Mouse (Mus musculus) left cerebral cortex, adult 2 months (tissue): ENCODE data around the gene Itpr3. TPM values are rescaled to one million over a fixed set of nuclear protein-coding genes. Genes with fewer than 3 reads are reported as not detected.

Source experiments
- DNase-seq, 2 experiments: peaks; one replicate each; pipeline ENCODE4 v3.0.0; 2021 to 2022; ENCODE audit warnings: low spot score in 2 of 2, mixed read lengths in 1 of 2; ENCODE audit errors: extremely low spot score in 1 of 2
- H3K27ac ChIP-seq: fragments of 200-600 bp; 2 replicates; pipeline ENCODE4 v1.8.1; 2022
- H3K4me3 ChIP-seq: fragments of 200-600 bp; 2 replicates; pipeline ENCODE4 v1.8.1; 2022
- CTCF ChIP-seq: fragments of 200-600 bp; IDR thresholded peaks from 2 replicates; pipeline ENCODE4 v1.8.1; 2022; ENCODE audit warnings: antibody characterized with exemption, mild to moderate bottlenecking, moderate library complexity
- intact Hi-C: fragments of 180-260 bp; cut with DNase I; formaldehyde crosslinking; loops from one replicate; pipeline ENCODE4 v1.15.1; 2025
- total RNA-seq, 2 experiments: library from RNA; stranded (reverse); gene quantifications; 2 replicates each; pipeline ENCODE4 v1.2.3; 2021

The Itpr3 gene
- total RNA-seq, 2 experiments from 2014 or later: 2.2 to 3.3 TPM

DNA sequence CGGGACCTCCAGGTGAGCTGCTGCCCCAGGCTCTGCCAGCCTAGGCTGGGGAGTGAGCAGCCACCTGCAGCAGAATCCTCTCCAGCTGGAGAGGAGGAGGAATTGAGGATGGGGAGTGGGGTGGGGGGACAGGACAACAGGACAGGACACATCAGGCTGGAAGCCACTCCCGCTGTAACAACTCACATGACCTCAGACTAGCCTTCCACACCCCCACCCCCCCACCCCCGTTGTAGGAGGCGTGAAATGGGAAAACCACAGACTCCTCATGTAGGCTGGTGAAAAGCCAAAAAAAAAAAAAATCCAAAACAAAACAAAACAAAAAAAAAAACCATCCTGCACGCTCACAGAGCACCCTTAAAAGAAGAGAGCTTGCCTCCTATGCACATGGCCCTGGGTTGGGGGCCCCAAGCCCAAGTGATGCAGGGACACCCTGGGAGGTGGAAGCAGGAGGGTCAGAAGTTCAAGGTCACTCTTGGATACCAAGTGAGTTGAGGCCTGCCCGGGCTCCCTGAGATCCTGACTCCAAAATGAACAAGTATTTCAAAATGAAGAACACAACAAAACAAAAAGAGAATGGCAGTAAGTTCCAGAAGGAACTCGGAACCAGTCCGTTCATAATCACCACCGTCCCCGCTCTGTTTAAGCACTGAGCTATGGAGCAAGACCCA, 17.5 kb upstream of the Itpr3 start:
- no peak for DNase-seq
- no peak overlapping the region for H3K27ac ChIP-seq
- TF ChIP-seq CTCF: no peak
- no peak overlapping the region for H3K4me3 ChIP-seq
- intact Hi-C loops: no loop called here

DNA sequence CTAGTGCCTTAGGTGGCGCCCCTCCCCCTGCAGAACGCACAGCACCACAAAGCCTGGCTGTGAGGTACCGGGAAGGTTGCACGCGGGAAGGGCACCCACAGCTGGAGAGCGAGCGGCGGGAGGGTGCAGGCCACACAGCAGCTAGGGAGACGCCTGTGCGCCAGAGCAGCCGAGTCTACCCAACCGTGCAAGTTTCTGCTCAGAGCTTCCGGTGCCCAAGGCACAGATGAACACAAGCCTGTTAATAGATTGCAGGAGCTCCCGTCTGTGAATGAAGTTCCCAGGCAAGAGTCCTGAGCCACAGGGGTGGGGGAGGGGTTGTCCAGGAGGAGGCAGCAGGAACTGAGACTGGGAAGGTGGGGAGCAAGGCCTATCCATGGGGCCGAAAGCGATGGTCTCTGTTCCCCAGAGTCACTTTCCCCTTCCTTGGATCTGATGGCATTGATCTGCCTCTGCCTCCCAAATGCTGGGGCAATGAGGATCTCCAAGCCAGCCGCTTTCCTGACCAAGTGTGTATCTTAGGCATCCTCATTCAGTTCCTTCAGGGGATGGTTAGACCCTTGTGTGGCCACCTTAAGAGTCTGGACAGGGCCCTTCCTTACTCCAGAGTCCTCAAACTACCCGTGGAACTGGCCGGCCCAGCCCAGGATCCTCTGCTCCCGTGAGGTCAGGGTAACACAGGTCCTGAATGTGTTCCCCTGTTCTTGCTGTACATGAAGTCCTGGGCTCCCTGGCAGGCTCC, 16.6 kb upstream of the Itpr3 start:
- intact Hi-C loops: no loop called here
- H3K4me3 ChIP-seq: no peak overlapping the region
- no peak for DNase-seq
- no peak overlapping the region for H3K27ac ChIP-seq
- no peak for TF ChIP-seq CTCF

DNA sequence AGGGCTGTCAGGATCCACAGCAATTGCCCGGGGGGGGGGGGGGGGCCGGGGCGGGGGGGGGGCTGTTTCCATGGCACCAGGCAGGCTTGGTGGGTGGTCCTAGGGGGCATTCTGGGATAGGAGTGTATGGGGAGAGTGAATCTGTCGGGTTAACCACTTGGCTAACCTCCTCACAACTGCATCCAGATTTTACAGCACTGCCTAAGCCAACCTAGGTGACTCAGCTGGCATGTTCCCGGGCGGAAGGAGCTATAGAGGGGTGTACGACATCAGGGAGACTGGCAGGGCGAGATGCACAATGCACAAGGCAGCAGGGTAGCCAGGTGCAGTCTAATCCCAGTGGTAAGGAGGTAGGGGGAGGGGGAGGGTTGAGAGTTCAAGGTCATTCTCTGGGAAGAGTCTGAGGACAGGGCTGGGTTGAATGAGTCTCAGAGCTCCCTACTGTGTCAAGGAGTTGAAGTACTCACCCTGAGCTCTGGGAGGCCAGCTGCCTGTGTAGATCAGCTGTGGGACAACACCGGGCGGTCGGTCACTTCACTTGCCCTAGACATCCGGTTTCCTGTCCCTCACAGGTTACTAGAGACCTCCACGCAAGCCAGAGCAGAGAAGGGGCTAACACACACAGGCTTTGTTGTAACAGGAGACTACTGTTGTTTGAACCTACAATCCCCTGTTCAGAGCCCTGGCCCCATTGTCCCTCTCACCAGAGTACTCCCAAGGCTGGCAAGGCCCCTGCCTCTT, 15.9 kb upstream of the Itpr3 start:
- Histone ChIP-seq H3K4me3 (no peak overlapping the region), H3K27ac (no peak overlapping the region)
- intact Hi-C loops: no loop called here
- no peak for TF ChIP-seq CTCF
- DNase-seq: no peak

DNA sequence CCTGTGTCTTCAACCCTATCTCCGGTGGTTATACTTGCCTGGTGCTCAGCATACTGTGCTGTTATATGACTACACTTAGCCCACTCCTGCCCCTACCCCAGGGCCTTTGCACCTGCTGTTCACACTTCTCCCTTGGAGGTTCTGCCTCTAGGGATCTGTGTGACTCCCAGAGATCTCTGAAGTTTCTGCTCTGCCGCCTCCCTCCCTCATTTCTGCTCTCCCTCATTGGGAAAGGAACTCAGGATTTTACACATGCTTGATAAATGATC, 15.4 kb upstream of the Itpr3 start:
- no peak for DNase-seq
- TF ChIP-seq CTCF: no peak
- intact Hi-C loops: no loop called here
- no peak overlapping the region for H3K4me3 ChIP-seq
- H3K27ac ChIP-seq: no peak overlapping the region

DNA sequence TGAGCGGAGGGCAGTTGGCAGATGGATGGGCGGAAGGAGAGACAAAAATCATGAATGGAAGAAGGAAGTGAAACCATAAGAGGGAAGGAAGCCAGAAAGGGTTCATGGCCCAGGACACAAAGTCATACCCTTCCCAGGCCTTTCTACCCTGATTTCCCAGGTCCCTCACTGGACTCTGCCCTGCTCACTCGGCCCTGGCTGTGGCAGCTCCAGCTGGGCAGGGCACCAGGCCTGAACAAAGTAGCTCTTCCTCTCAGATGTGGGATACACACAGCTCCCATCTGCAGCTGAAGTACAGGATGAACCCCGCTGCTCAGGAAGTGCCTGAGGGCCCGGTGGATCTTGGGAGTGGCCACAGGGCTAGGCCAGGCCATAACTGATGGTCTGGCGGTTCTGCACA, 14.3 kb upstream of the Itpr3 start:
- no peak for DNase-seq
- Histone ChIP-seq H3K27ac (no peak overlapping the region; the same call in 1 of the 2 replicates), H3K4me3 (no peak overlapping the region)
- intact Hi-C loops: no loop called here
- no peak for TF ChIP-seq CTCF

DNA sequence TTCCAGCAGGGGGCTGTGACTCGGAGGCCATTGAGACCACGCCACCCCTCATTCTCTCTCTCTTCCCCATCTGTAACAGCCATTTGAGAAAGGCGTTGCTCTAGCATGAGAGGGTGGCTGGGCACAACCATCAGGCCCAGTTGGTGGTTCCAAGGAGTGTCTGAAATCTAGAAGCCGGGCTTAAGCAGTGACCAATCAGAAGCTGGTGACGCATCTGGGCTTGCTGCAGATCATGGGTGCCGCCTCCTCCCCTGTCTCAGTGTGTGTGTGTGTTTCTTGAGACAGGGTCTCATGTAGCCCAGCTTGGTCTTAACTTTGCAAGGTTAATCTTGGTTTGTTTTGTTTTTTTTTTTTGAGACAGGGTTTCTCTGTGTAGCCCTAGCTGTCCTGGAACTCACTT, 11.9 kb upstream of the Itpr3 start:
- DNase-seq: no peak
- Histone ChIP-seq H3K4me3 (no peak overlapping the region), H3K27ac (no peak overlapping the region)
- no peak for TF ChIP-seq CTCF
- intact Hi-C loops: no loop called here

DNA sequence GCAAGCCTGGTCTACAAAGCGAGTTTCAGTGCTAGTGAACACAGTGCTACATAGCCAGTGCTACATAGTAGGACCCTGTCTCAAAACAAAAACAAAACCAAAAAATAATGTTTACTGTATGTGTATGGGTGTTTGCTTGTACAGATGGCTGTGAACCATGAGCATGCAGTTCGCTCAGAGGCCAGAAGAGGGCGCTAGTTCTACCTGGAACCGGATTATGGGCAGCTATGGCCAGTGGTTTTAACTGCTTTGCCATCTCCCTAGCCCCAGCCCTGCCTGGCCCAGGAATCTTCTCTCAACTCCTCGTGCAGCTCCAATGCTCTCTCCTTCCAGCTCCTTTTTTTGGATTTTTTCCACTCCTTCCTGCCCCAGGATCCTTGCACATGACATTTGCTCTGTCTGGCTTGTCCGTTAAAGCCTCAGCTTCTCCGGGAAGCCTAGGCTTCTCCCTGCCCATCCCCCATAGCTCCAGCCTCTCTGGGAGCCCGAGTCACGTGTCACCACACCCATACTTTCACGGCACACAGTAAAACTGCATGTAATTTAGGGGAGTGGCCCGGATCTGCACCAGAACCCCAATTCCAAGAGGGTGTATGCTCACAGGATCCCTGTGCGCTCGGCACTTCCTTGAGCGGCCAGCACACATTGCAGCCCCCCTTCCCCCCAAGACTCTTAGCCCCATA, 9.2 kb upstream of the Itpr3 start:
- H3K27ac ChIP-seq: no peak overlapping the region
- no peak for DNase-seq
- intact Hi-C loops: no loop called here
- peak; percentile 30 for TF ChIP-seq CTCF
- no peak overlapping the region for H3K4me3 ChIP-seq

DNA sequence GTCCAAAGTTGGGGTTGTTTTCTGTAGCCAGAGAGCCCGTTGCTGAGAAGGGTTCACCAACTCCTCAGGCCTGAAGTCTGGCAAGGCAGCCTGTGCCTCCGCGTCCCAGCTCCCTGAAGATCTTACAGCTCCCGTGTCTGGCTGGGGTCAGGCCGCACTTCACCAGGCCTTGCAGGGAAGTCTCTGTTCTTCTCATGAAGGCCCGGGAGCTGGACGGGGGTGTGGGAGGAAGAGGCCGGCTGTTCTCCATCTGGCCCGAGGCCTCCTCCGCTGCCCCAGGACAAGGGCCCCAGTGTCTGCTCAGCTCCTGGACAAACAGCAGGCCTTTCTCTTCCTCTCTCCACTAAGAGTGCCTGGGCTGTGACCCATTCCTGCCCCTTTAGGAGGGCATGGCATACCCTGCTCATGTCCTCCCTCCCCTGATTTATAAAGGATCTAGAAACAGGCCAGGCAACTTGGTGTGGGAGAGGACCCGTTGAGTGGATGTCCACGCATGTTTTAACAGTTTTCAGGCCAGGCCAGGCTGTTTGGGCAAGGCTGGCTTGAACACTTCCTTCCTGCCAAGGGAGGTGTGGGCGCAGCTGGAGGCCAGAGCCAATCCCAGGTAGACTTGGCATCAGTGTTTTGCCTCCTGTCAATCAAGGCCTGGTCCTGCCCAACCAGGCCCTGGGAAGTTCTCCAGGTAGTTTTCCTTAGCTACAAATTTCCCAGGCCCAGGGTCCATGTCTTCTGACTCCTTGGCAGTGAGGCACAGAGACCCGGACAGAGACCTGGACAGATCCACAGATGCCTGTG, 8.5 kb upstream of the Itpr3 start:
- intact Hi-C loops: no loop called here
- no peak for DNase-seq
- TF ChIP-seq CTCF: no peak
- Histone ChIP-seq H3K4me3 (no peak overlapping the region), H3K27ac (no peak overlapping the region)

DNA sequence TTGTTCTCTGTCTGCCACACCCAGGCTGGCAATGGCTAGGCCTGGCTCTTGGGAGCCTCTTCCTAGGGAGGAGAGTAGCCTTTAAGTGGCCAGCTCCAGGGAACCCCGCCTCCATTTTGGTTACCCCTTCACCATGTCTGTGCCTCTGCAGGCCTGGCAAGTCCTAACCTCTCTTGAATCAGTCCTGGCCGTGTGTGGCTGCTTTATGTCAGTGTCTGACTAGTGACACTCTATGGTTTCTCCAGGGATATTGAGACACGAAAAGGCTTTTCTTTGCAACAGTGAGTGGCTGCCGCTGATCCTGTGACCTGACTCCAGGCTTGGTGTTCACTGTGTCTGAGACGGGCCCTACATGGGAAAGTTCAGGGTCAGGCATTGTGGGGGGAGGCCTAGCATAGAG, 6.3 kb upstream of the Itpr3 start:
- no peak for TF ChIP-seq CTCF
- H3K4me3 ChIP-seq: no peak overlapping the region

DNA sequence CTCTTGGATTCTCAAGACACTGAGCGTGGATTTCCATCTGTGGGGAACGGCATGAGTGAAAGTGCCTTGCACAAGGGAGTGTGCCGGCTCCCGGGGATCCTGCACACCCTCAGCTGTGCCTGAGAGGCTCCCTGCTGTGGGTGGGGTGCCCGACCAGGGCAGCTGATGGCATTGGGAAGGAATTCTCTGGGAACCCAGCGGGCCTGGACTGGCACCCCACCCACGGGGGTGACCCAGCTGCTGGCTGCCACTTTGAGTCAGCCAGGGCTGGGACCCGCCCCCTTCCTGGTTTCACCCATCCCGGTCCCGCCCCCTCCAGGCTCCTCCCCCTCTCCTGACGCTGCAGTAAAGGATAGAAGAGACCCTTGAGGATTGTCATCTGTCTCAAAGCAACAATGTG, 5.6 kb upstream of the Itpr3 start:
- no peak for TF ChIP-seq CTCF
- no peak for DNase-seq
- no peak overlapping the region for H3K4me3 ChIP-seq
- H3K27ac ChIP-seq: no peak overlapping the region
- intact Hi-C loops: no loop called here

More for the DNA sequence above, 6.3 kb upstream of the Itpr3 start:
- intact Hi-C loops: no loop called here
- DNase-seq: no peak
- no peak overlapping the region for H3K27ac ChIP-seq

DNA sequence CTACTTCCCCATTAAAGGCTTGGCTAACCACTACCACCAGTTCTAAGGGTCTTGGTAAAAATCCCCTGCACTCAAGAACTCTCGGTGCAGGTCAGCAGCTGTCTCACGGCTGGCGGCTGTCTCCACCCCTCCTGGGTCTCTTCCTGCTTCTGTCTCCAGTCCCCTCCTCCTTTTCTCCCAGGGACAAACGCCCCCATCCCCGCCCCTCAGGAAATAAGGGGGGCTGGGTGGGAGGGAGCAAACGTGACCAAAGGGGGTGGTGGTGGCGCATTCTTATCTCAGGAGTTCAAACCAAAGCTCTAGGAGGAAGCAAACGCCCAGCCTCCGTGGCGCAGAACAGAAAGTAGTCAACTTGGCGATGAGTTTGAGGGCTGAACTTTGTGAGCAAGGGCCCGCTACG, 934 bp upstream of the Itpr3 start:
- Histone ChIP-seq H3K27ac (peak overlapping the region; percentile 70), H3K4me3 (peak overlapping the region; percentile 48)

More for the DNA sequence above, 934 bp upstream of the Itpr3 start:
- TF ChIP-seq CTCF: no peak
- intact Hi-C loops: no loop called here
- DNase-seq: no peak
